In the genomic region with DNA sequence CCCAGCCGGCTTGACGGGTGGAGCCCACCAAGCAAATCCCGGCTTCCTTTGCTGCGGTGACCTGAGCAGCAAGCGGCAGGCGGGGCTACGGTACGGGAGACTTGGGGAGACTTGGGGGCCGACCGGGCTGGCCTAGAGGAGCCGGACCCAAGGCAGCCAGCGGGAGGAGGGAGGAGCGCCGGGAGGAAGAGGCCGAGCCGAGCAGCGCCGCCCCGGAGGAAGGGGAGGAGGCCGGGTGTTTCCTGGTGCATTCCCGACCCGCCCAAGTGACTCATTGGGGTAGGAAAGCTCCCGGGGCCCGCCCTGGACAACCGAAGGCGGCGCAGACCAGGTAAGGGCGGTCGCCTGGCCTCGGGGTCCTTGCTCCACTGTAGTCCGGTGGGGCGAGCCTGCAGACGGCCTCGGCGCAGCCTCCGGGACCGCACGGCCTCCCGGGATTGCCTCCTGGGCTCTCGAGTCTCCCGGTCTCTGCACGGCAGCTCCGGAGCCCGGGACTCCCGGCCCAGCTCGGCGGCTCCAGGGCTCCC, we compare ENCODE assay signal across 8 mouse cellular contexts. TPM values are rescaled to one million over a fixed set of nuclear protein-coding genes. Genes with fewer than 3 reads are reported as not detected.
DNase-seq lines count a peak whose midpoint lies in the region; ATAC-seq lines count a peak whose summit lies in the region.

No protein-coding gene starts in this region.

- DNase-seq in adrenal gland, adult (ENCODE audit: inconsistent age in 2 of 2, low spot score in 1 of 2): peak; percentile 95 to 97
- peak; percentile 93 for DNase-seq in embryo, embryonic 10 days (ENCODE audit: low spot score)
- peak; percentile 85 for DNase-seq in gastrocnemius, postnatal 10 days
- DNase-seq in left cerebral cortex, postnatal 14 days (ENCODE audit: low spot score in 2 of 2): peak; percentile 73 to 84
- peak; percentile 83 for DNase-seq in right cerebral cortex, postnatal 14 days
- peak; percentile 85 for DNase-seq in urinary bladder, postnatal 25 days (ENCODE audit: low spot score)

- ATAC-seq in inflammation-experienced regulatory T-cells, adult 6 months: peak; percentile 77
- ATAC-seq in megakaryocyte-erythroid progenitor cell, adult 5-6 weeks (replicated peaks; ENCODE audit: low FRiP score, low TSS enrichment, poor library complexity, severe bottlenecking): peak; percentile 93

- intact Hi-C loops in left cerebral cortex, postnatal 14 days (cut with DNase I): loop anchor here (5.0 kb wide), 2 partner anchors 40 to 55 kb away; no protein-coding TSS in a partner anchor

RNA-seq across cellular contexts. Expression of gene Cyfip1, which starts 0.5 kb away (rescaled TPM):
- total RNA-seq in gastrocnemius, postnatal 10 days (2021): 10 to 100 TPM; 32.1 to 39.8 TPM
- polyA plus RNA-seq in inflammation-experienced regulatory T-cells, adult 6 months (2017; shearing (Covaris generic)): 100 to 1,000 TPM in 1 of 3 experiments, 10 to 100 TPM in 2; 86.4 to 118 (median 99.8) TPM
- total RNA-seq in left cerebral cortex, postnatal 14 days (2021): 10 to 100 TPM; 71.3 to 75.2 TPM
- 21.4 and 42.4 TPM in 2 replicates for total RNA-seq in megakaryocyte-erythroid progenitor cell, adult 5-6 weeks (2014; fragmentation: Nextera tagmentation)
- total RNA-seq in megakaryocyte-erythroid progenitor cell, adult 5-6 weeks (2017): 20.4 and 58.9 TPM in 2 replicates

RNA-seq across cellular contexts. Expression of gene Tubgcp5, which starts 48.1 kb away (rescaled TPM):
- 10 to 100 TPM; 10.3 to 14.5 TPM for total RNA-seq in gastrocnemius, postnatal 10 days (2021)
- 10 to 100 TPM; 31.8 to 38.7 (median 33.4) TPM for polyA plus RNA-seq in inflammation-experienced regulatory T-cells, adult 6 months (2017; shearing (Covaris generic))
- total RNA-seq in left cerebral cortex, postnatal 14 days (2021): 10 to 100 TPM; 30.3 to 33.2 TPM
- 34.9 and 43.8 TPM in 2 replicates for total RNA-seq in megakaryocyte-erythroid progenitor cell, adult 5-6 weeks (2014; fragmentation: Nextera tagmentation)
- 32.7 and 55.7 TPM in 2 replicates for total RNA-seq in megakaryocyte-erythroid progenitor cell, adult 5-6 weeks (2017)

Comparison
In these comparisons a context has a peak if more than half of its experiments do, and no peak if none do; other contexts are left out.
1. Peak in every context shown above with its lines: DNase-seq and ATAC-seq.